Mouse (Mus musculus): Measurements from ENCODE around the gene Shc2. TPM values are rescaled to one million over a fixed set of nuclear protein-coding genes. Genes with fewer than 3 reads are reported as not detected.

Shc2 gene
- total and polyA plus RNA-seq, 3 experiments, result 1.9 to 2.9 (median 2.1) TPM

- TF ChIP-seq EP300 (IDR thresholded peaks at IDR 0.05; ENCODE audit: insufficient read depth, low read depth, low read length), result no peak
- no peak for TF ChIP-seq POLR2A (IDR thresholded peaks at IDR 0.05; ENCODE audit: insufficient read depth, low read depth, low read length)
- TF ChIP-seq CTCF (IDR thresholded peaks at IDR 0.05), result no peak
- no peak overlapping the region for H3K4me3 ChIP-seq
- H3K27me3 ChIP-seq (ENCODE audit: control insufficient read depth, insufficient read depth, low read length), result peaks cover 2% of the 10 kb centered on the region; the same call in 1 of the 2 replicates
- intact Hi-C loops (cut with DNase I), result no loop called here
- WGBS, result 57% methylated on average over 7 of the region's 7 CpGs
- H3K4me1 ChIP-seq (ENCODE audit: control insufficient read depth, insufficient read depth, low read length), result no peaks in the 10 kb centered on the region
- H3K36me3 ChIP-seq (ENCODE audit: control insufficient read depth, insufficient read depth, low read length), result no peaks in the 10 kb centered on the region
- H3K79me2 ChIP-seq (replicated peaks; ENCODE audit: control insufficient read depth, insufficient read depth, low read length), result no peaks in the 10 kb centered on the region
- no peak overlapping the region for H3K9ac ChIP-seq (ENCODE audit: low read depth, low read length)
- DNase-seq, result peak in 1 of 2 experiments; percentile 36
- H3K27ac ChIP-seq, result no peak overlapping the region
Measured at GRCm38 (mm10) chr10:79652789-79653188, 15.1 kb upstream of the Shc2 start.

DNA sequence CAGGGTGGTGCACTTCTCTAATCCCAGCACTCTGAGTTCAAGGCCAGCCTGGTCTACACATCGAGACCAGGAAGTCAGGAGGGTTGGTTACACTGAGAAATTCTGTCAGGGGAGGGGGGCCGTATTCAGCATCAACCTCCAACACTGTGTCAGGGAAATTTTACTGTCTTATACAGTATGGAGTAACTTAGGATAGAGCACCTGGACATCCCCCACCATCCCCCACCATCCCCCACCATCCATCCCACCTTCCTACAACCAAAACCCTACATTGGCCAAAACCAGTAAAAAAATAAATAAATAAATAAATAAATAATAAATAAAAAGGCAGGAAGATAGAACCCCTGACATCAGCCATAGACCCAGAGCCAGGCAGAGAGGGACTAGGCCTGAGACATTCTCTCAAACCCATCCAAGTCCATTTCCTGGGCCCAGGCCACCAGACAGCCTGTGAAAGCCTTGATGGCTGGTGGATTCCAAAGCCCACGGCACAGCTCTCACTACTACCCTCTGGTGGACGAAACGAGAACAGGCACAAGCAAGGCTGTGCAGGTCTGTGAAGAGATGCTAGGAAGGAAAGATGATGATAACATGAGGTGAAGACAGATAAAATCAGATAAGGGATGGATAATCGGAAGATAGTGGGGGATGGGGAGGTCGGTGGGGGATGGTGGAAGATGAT lies 11.5 kb upstream of the Shc2 start:
- Histone ChIP-seq H3K4me3 (no peak overlapping the region), H3K4me1 (ENCODE audit: control insufficient read depth, insufficient read depth, low read length) (no peaks in the 10 kb centered on the region), H3K27me3 (ENCODE audit: control insufficient read depth, insufficient read depth, low read length) (no peaks in the 10 kb centered on the region), H3K9ac (ENCODE audit: low read depth, low read length) (no peak overlapping the region), H3K27ac (no peak overlapping the region), H3K36me3 (ENCODE audit: control insufficient read depth, insufficient read depth, low read length) (no peaks in the 10 kb centered on the region), H3K79me2 (replicated peaks; ENCODE audit: control insufficient read depth, insufficient read depth, low read length) (no peaks in the 10 kb centered on the region)
- TF ChIP-seq CTCF (IDR thresholded peaks at IDR 0.05), result peak; percentile 85
- TF ChIP-seq POLR2A (IDR thresholded peaks at IDR 0.05; ENCODE audit: insufficient read depth, low read depth, low read length), result no peak
- intact Hi-C loops (cut with DNase I), result loop anchor here (1.0 kb wide), 1 partner anchor 54 kb away; no protein-coding TSS in a partner anchor
- peak; percentile 59 to 74 for DNase-seq
- 27% methylated on average over 7 of the region's 7 CpGs for WGBS

GRCm38 (mm10) chr10:79645711-79646110 lies 8.0 kb upstream of the Shc2 start, which contains the start of gene Odf3l2:
TSS of gene Odf3l2 (minus strand) at chr10:79645738.
- 56% methylated on average over 8 of the region's 8 CpGs for WGBS
- no peak within 1 kb of the TSS for H3K4me3 ChIP-seq

DNA sequence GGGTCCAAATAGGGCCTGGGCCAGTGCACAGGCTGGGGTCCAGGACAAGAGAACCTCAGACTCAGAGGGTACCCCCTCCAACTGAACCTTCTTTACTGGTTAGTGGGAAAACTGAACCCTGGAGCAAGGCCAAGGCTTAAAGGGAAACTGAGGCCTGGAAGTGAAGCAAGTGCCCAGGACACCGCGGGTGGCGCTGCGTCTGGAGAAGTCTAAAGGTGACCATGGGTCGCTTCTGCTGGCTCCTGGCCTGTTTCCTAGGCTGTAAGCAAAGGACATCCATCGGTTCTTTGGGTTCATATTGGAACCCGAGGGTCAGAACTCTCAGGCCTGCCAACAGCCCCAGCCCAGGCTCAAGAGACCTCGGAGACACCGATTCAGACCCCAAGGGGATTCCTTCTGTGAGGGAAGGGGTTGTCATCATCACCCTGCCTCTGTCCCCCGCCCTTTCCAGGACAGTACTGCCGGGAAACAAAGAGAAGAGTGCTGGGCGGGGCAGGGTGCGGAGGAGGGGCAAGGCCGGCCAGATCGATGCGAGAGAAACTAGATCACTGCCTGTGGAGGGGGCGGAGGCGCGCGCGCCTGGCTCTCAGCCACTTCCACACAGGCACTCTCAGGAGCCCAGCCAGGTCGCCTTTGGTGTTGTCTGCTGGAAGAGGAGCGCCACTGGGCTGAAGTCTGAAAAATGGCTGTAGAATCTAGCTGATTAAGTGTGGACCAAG lies 927 bp upstream of the Shc2 start:
- Histone ChIP-seq H3K27ac (no peak overlapping the region), H3K79me2 (replicated peaks; ENCODE audit: control insufficient read depth, insufficient read depth, low read length) (no peaks in the 10 kb centered on the region), H3K27me3 (ENCODE audit: control insufficient read depth, insufficient read depth, low read length) (no peaks in the 10 kb centered on the region; the same call in 1 of the 2 replicates), H3K4me1 (ENCODE audit: control insufficient read depth, insufficient read depth, low read length) (peaks cover 1% of the 10 kb centered on the region; the same call in 1 of the 2 replicates), H3K36me3 (ENCODE audit: control insufficient read depth, insufficient read depth, low read length) (no peaks in the 10 kb centered on the region), H3K9ac (ENCODE audit: low read depth, low read length) (no peak overlapping the region; the same call in 1 of the 2 replicates), H3K4me3 (no peak overlapping the region)
- DNase-seq, result peak; percentile 55 to 56
- WGBS, result 9% methylated on average over 23 of the region's 23 CpGs
- intact Hi-C loops (cut with DNase I), result no loop called here
- no peak for TF ChIP-seq POLR2A (IDR thresholded peaks at IDR 0.05; ENCODE audit: insufficient read depth, low read depth, low read length)
- TF ChIP-seq EP300 (IDR thresholded peaks at IDR 0.05; ENCODE audit: insufficient read depth, low read depth, low read length), result no peak
- TF ChIP-seq CTCF (IDR thresholded peaks at IDR 0.05), result no peak

More at GRCm38 (mm10) chr10:79645711-79646110, 8.0 kb upstream of the Shc2 start, which contains the start of gene Odf3l2:
- H3K27ac ChIP-seq, result no peak within 1 kb of the TSS
- TF ChIP-seq POLR2A (IDR thresholded peaks at IDR 0.05; ENCODE audit: insufficient read depth, low read depth, low read length) (no peak), EP300 (IDR thresholded peaks at IDR 0.05; ENCODE audit: insufficient read depth, low read depth, low read length) (no peak), CTCF (IDR thresholded peaks at IDR 0.05) (no peak)
- no peaks in the 10 kb centered on the region for H3K4me1 ChIP-seq (ENCODE audit: control insufficient read depth, insufficient read depth, low read length)
- no peak within 1 kb of the TSS for H3K9ac ChIP-seq (ENCODE audit: low read depth, low read length)
- no peaks in the 10 kb centered on the region for H3K27me3 ChIP-seq (ENCODE audit: control insufficient read depth, insufficient read depth, low read length)
- intact Hi-C loops (cut with DNase I), result no loop called here
- no peak for DNase-seq
- no peaks in the 10 kb centered on the region for H3K79me2 ChIP-seq (replicated peaks; ENCODE audit: control insufficient read depth, insufficient read depth, low read length)
- no peaks in the 10 kb centered on the region for H3K36me3 ChIP-seq (ENCODE audit: control insufficient read depth, insufficient read depth, low read length)

GRCm38 (mm10) chr10:79636287-79636686 lies 1.4 kb downstream of the Shc2 start:
- intact Hi-C loops (cut with DNase I), result no loop called here
- DNase-seq, result no peak
- TF ChIP-seq CTCF (IDR thresholded peaks at IDR 0.05) (no peak), EP300 (IDR thresholded peaks at IDR 0.05; ENCODE audit: insufficient read depth, low read depth, low read length) (no peak), POLR2A (IDR thresholded peaks at IDR 0.05; ENCODE audit: insufficient read depth, low read depth, low read length) (no peak)
- H3K9ac ChIP-seq (ENCODE audit: low read depth, low read length), result no peak overlapping the region
- peaks cover 1% of the 10 kb centered on the region; the same call in 1 of the 2 replicates for H3K4me1 ChIP-seq (ENCODE audit: control insufficient read depth, insufficient read depth, low read length)
- no peaks in the 10 kb centered on the region for H3K36me3 ChIP-seq (ENCODE audit: control insufficient read depth, insufficient read depth, low read length)
- H3K27ac ChIP-seq, result no peak overlapping the region
- H3K27me3 ChIP-seq (ENCODE audit: control insufficient read depth, insufficient read depth, low read length), result no peaks in the 10 kb centered on the region; the same call in 1 of the 2 replicates
- 87% methylated on average over 8 of the region's 8 CpGs for WGBS
- no peaks in the 10 kb centered on the region for H3K79me2 ChIP-seq (replicated peaks; ENCODE audit: control insufficient read depth, insufficient read depth, low read length)
- H3K4me3 ChIP-seq, result no peak overlapping the region

All from heart, adult 2 months (tissue).